Mouse (Mus musculus): ENCODE measurements at regions not wholly inside any gene's neighbourhood (a gene's known extent, or its start where the extent isn't known, plus 50 kb on each side); places are given as distances from the start of the nearest gene placed in this dataset.

DNA sequence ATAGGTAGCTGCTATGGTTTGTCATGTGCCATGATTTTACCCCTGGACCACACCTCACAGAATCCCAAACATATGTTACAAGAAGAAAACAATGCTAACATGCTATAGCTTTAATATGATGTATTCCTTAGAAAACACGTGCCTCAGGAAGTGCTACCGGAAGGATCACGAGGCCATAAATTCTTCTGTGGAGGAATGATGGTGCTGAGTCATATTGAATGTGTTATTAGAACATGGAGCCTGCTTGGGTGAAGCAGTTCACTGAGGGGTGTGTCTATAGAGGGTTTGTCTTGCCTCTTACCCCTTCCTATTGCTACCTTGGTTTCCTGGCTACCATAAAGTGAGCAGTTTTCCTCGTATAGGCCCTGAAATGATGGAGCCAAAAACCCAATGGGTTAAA, 104.1 kb upstream of the Tsc22d2 start:
- Histone ChIP-seq H3K9me3 (replicated peaks; ENCODE audit: control insufficient read depth, low read length) (no peaks in the 10 kb centered on the region), H3K27me3 (replicated peaks; ENCODE audit: control insufficient read depth, insufficient read depth, low read length) (no peaks in the 10 kb centered on the region), H3K9ac (ENCODE audit: low read length) (no peak overlapping the region), H3K4me1 (ENCODE audit: control insufficient read depth, insufficient read depth, low read length) (no peaks in the 10 kb centered on the region), H3K27ac (ENCODE audit: low read depth, low read length) (no peak overlapping the region), H3K4me3 (ENCODE audit: low read depth, low read length) (no peak overlapping the region), H3K36me3 (ENCODE audit: control insufficient read depth, insufficient read depth, low read length) (no peaks in the 10 kb centered on the region), H3K4me2 (ENCODE audit: low read length) (no peak overlapping the region)
- WGBS = 93% methylated on average over 4 of the region's 4 CpGs
- no peak for ATAC-seq
- no peak for DNase-seq (ENCODE audit: low spot score)

DNA sequence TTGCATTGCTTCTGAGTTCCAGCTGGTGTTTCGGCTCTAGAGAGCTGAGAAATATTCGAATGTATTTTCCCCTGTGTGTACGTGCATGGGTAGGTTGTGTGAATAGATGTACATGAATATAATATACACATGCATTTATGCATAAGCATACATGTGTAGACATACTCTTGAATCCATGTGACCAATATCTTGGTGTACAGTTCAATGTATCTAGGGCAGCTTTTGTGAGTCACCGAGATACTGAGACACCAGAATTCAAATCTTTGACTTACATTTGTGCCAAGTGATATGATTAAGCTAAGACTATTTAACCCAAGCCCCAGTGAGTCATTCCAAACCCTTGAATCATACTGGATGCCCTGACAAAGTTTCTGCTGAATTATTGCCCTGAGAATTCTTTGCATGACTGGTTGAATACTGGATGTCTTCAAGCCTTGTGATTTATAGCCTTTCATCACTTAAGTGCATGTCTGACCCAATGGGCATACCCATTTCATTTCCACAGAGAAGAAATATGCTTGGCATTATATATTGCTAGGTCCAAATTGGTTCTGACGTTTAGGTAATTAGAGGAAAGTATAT, 103.3 kb upstream of the Tsc22d2 start:
- Histone ChIP-seq H3K9ac (ENCODE audit: low read length) (no peak overlapping the region), H3K4me2 (ENCODE audit: low read length) (no peak overlapping the region), H3K36me3 (ENCODE audit: control insufficient read depth, insufficient read depth, low read length) (no peaks in the 10 kb centered on the region), H3K9me3 (replicated peaks; ENCODE audit: control insufficient read depth, low read length) (no peaks in the 10 kb centered on the region), H3K4me1 (ENCODE audit: control insufficient read depth, insufficient read depth, low read length) (no peaks in the 10 kb centered on the region), H3K27me3 (replicated peaks; ENCODE audit: control insufficient read depth, insufficient read depth, low read length) (no peaks in the 10 kb centered on the region), H3K4me3 (ENCODE audit: low read depth, low read length) (no peak overlapping the region), H3K27ac (ENCODE audit: low read depth, low read length) (no peak overlapping the region)
- ATAC-seq (no peak), DNase-seq (ENCODE audit: low spot score) (no peak)
- 95% methylated on average over 5 of the region's 5 CpGs for WGBS

DNA sequence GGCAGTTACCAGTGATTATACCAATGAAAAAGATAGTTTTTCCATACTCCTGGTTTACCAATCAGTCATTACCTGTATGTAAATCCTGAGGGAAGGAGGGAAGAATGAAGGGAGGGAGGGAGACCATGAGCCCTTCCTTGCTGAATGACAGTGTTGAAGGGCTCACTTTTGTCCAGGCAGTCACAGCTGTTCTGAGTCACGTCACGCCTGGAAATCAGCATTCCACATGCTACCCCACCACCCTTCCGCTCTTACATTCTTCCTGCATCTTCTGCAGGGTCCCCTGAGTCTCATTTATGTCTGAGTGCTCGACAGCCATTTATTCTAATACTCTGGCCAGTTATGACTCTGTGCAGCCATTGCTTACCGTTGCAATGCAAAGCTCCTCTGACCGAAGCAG, 101.9 kb upstream of the Tsc22d2 start:
- WGBS = 83% methylated on average over 6 of the region's 6 CpGs
- no peak overlapping the region for H3K4me2 ChIP-seq (ENCODE audit: low read length)
- H3K36me3 ChIP-seq (ENCODE audit: control insufficient read depth, insufficient read depth, low read length) = no peaks in the 10 kb centered on the region
- no peak overlapping the region for H3K4me3 ChIP-seq (ENCODE audit: low read depth, low read length)
- H3K4me1 ChIP-seq (ENCODE audit: control insufficient read depth, insufficient read depth, low read length) = no peaks in the 10 kb centered on the region
- H3K9me3 ChIP-seq (replicated peaks; ENCODE audit: control insufficient read depth, low read length) = no peaks in the 10 kb centered on the region
- ATAC-seq (no peak), DNase-seq (ENCODE audit: low spot score) (no peak)
- no peak overlapping the region for H3K27ac ChIP-seq (ENCODE audit: low read depth, low read length)
- no peaks in the 10 kb centered on the region for H3K27me3 ChIP-seq (replicated peaks; ENCODE audit: control insufficient read depth, insufficient read depth, low read length)
- no peak overlapping the region for H3K9ac ChIP-seq (ENCODE audit: low read length)

DNA sequence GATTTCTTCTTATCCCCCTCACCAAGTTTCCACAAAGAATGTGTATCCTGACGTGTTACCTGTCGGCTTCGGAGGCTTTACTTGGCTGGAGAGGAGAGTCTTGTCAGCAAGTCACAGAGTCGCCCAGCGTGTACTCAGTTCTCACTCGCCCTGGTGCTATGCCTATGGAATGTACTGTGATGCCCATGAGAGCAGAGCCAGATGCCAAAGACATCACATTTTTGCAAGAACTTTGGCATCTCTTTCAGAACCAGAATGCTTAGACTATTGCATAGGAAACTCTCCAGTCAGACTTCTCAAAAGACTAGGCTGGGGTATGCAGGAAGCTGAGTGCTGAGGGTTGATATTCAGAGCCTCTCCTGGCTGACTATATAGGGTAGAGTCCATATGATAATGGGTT, 99.3 kb upstream of the Tsc22d2 start:
- Histone ChIP-seq H3K4me2 (ENCODE audit: low read length) (no peak overlapping the region), H3K27ac (ENCODE audit: low read depth, low read length) (no peak overlapping the region), H3K4me3 (ENCODE audit: low read depth, low read length) (no peak overlapping the region), H3K4me1 (ENCODE audit: control insufficient read depth, insufficient read depth, low read length) (no peaks in the 10 kb centered on the region), H3K9ac (ENCODE audit: low read length) (no peak overlapping the region), H3K27me3 (replicated peaks; ENCODE audit: control insufficient read depth, insufficient read depth, low read length) (no peaks in the 10 kb centered on the region), H3K9me3 (replicated peaks; ENCODE audit: control insufficient read depth, low read length) (no peaks in the 10 kb centered on the region), H3K36me3 (ENCODE audit: control insufficient read depth, insufficient read depth, low read length) (no peaks in the 10 kb centered on the region)
- ATAC-seq (no peak), DNase-seq (ENCODE audit: low spot score) (no peak)
- WGBS = 91% methylated on average over 6 of the region's 6 CpGs

DNA sequence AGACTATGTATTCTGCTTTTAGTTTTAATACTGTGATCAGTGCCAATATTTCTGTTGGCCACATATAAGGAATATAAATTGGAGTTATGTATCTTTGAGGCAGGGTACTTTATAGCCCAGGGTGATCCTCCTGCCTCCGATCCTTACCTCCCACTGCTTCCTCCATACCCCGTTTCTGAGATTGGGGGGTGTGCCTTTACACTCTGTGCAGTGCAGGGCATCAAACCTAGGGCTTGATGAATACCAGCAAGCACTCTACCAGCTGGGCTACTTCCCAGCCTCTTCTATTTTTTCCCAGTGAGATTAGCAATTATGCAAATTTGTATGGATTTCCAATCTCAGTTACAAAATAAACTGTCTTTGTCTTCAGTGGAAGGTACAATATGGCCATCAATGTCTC, 97.3 kb upstream of the Tsc22d2 start:
- 55% methylated on average over 2 of the region's 2 CpGs for WGBS
- Histone ChIP-seq H3K36me3 (ENCODE audit: control insufficient read depth, insufficient read depth, low read length) (no peaks in the 10 kb centered on the region), H3K27ac (ENCODE audit: low read depth, low read length) (no peak overlapping the region), H3K4me2 (ENCODE audit: low read length) (no peak overlapping the region), H3K9me3 (replicated peaks; ENCODE audit: control insufficient read depth, low read length) (no peaks in the 10 kb centered on the region), H3K4me3 (ENCODE audit: low read depth, low read length) (no peak overlapping the region), H3K27me3 (replicated peaks; ENCODE audit: control insufficient read depth, insufficient read depth, low read length) (no peaks in the 10 kb centered on the region), H3K9ac (ENCODE audit: low read length) (no peak overlapping the region), H3K4me1 (ENCODE audit: control insufficient read depth, insufficient read depth, low read length) (no peaks in the 10 kb centered on the region)
- no peak for DNase-seq (ENCODE audit: low spot score)
- no peak for ATAC-seq

DNA sequence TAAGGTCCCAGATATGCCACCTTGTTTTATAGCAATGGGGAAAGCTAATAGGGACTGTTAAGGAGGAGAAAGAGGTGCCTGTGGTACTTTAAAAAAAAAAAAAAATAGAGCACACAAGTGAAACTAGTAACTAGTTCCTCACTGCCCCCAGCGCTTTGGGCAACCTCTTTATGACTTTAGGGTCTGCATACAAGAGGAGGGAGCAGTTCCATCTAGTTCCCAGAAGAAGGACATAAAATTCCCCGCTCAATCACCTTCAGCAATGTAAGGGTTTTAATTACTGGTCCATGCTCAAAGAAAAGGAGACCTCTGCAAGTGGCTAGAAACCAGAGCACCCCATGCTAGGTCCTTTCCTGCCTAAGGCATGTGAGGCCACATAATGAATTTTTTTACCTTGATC, 95.8 kb upstream of the Tsc22d2 start:
- Histone ChIP-seq H3K27me3 (replicated peaks; ENCODE audit: control insufficient read depth, insufficient read depth, low read length) (no peaks in the 10 kb centered on the region), H3K4me1 (ENCODE audit: control insufficient read depth, insufficient read depth, low read length) (no peaks in the 10 kb centered on the region), H3K36me3 (ENCODE audit: control insufficient read depth, insufficient read depth, low read length) (no peaks in the 10 kb centered on the region), H3K4me2 (ENCODE audit: low read length) (no peak overlapping the region), H3K27ac (ENCODE audit: low read depth, low read length) (no peak overlapping the region), H3K9ac (ENCODE audit: low read length) (no peak overlapping the region), H3K9me3 (replicated peaks; ENCODE audit: control insufficient read depth, low read length) (no peaks in the 10 kb centered on the region), H3K4me3 (ENCODE audit: low read depth, low read length) (no peak overlapping the region)
- ATAC-seq = no peak
- no peak for DNase-seq (ENCODE audit: low spot score)
- WGBS = 79% methylated on average over 2 of the region's 2 CpGs

DNA sequence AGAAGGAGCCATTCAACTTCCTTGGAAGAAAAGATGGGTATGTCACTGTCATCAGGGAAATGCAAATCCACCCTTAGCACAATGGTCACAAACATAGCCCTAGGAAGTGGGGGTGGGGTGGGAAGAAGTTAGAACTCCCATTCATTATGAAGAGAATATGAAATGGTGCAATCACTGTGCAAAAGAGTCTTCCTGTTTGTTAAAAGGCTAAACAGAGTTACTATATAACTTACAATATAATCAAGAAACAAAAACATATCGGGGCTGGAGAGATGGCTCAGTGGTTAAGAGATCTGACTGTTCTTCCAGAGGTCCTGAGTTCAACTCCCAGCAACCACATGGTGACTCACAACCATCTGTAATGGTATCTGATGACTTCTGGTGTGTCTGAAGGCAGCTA, 95.1 kb upstream of the Tsc22d2 start:
- no peak for ATAC-seq
- 92% methylated on average over 1 of the region's 1 CpGs for WGBS

DNA sequence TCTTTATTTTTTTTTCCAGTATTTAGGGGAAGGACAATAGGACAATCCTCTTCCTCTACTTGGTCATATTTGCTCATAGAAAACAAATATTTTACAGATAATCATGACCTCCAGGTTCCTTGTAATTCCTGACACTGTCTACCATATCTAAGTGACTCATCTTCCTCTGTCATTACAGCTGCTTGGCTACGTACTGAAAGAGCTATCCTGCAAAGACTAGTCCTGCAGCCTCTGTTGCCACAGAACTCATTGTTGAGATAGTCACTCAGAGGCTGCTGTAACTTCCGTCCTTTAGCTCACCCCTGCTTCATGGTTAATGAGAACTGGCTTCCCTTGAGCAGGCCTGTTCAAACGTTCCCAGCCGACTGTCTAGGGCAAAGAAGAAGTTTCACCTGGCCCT, 93.7 kb upstream of the Tsc22d2 start:
- no peak overlapping the region for H3K9ac ChIP-seq (ENCODE audit: low read length)
- H3K4me2 ChIP-seq (ENCODE audit: low read length) = no peak overlapping the region
- H3K4me1 ChIP-seq (ENCODE audit: control insufficient read depth, insufficient read depth, low read length) = no peaks in the 10 kb centered on the region
- H3K9me3 ChIP-seq (replicated peaks; ENCODE audit: control insufficient read depth, low read length) = no peaks in the 10 kb centered on the region
- no peak for ATAC-seq
- DNase-seq (ENCODE audit: low spot score) = no peak
- H3K27ac ChIP-seq (ENCODE audit: low read depth, low read length) = no peak overlapping the region
- no peaks in the 10 kb centered on the region for H3K27me3 ChIP-seq (replicated peaks; ENCODE audit: control insufficient read depth, insufficient read depth, low read length)
- no peak overlapping the region for H3K4me3 ChIP-seq (ENCODE audit: low read depth, low read length)
- WGBS = 81% methylated on average over 4 of the region's 4 CpGs
- H3K36me3 ChIP-seq (ENCODE audit: control insufficient read depth, insufficient read depth, low read length) = no peaks in the 10 kb centered on the region

More for the DNA sequence above, 95.1 kb upstream of the Tsc22d2 start:
- Histone ChIP-seq H3K4me1 (ENCODE audit: control insufficient read depth, insufficient read depth, low read length) (no peaks in the 10 kb centered on the region), H3K9me3 (replicated peaks; ENCODE audit: control insufficient read depth, low read length) (no peaks in the 10 kb centered on the region), H3K27ac (ENCODE audit: low read depth, low read length) (no peak overlapping the region), H3K9ac (ENCODE audit: low read length) (no peak overlapping the region), H3K27me3 (replicated peaks; ENCODE audit: control insufficient read depth, insufficient read depth, low read length) (no peaks in the 10 kb centered on the region), H3K36me3 (ENCODE audit: control insufficient read depth, insufficient read depth, low read length) (no peaks in the 10 kb centered on the region), H3K4me2 (ENCODE audit: low read length) (no peak overlapping the region), H3K4me3 (ENCODE audit: low read depth, low read length) (no peak overlapping the region)
- DNase-seq (ENCODE audit: low spot score) = no peak

DNA sequence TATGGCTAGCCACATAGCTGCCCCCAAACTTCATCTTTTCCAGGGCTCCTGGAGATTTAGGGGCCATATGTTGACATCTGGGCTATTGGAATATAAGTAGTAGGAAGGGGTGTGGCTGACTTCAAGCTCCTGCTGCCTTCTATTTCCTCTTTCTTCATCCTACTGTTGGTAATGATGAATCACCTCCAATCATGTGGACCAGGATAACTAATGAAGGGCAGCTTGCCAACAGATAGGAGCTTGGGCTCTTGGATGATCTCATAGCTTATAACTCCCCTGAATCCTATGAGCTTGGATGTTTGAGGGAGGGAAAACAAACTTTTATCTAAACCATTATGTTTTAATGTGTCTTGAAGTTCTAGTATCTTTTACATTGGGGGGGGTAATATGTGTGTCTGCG, 92.2 kb upstream of the Tsc22d2 start:
- no peak overlapping the region for H3K4me3 ChIP-seq (ENCODE audit: low read depth, low read length)
- no peaks in the 10 kb centered on the region for H3K27me3 ChIP-seq (replicated peaks; ENCODE audit: control insufficient read depth, insufficient read depth, low read length)
- no peaks in the 10 kb centered on the region for H3K4me1 ChIP-seq (ENCODE audit: control insufficient read depth, insufficient read depth, low read length)
- H3K27ac ChIP-seq (ENCODE audit: low read depth, low read length) = no peak overlapping the region
- ATAC-seq (no peak), DNase-seq (ENCODE audit: low spot score) (no peak)
- H3K9me3 ChIP-seq (replicated peaks; ENCODE audit: control insufficient read depth, low read length) = no peaks in the 10 kb centered on the region
- H3K9ac ChIP-seq (ENCODE audit: low read length) = no peak overlapping the region
- 100% methylated on average over 1 of the region's 1 CpGs for WGBS
- no peaks in the 10 kb centered on the region for H3K36me3 ChIP-seq (ENCODE audit: control insufficient read depth, insufficient read depth, low read length)
- no peak overlapping the region for H3K4me2 ChIP-seq (ENCODE audit: low read length)
